Mouse (Mus musculus): ENCODE measurements around the gene Sebox. TPM values are rescaled to one million over a fixed set of nuclear protein-coding genes. Genes with fewer than 3 reads are reported as not detected.

Sebox gene
- not detected for polyA plus RNA-seq (2014; fragmentation: Illumina TruSeq; extraction: RNeasy Lipid Tissue Mini Kit (QIAGEN cat#74804); ENCODE audit: low read depth, low replicate concordance)

GRCm38 (mm10) chr11:78502909-78503650 is at the start of gene Sebox:
Sebox (plus strand) TSS chr11:78503447.

GRCm38 (mm10) chr11:78465568-78466180 is 37.6 kb upstream of the Sebox start, which contains the start of gene Slc46a1:
Slc46a1 (plus strand) TSS chr11:78465697.

GRCm38 (mm10) chr11:78497544-78498522 is 5.4 kb upstream of the Sebox start, which contains the start of gene Sarm1:
Sarm1 (minus strand) TSS chr11:78497754.

GRCm38 (mm10) chr11:78499004-78499403 is 4.2 kb upstream of the Sebox start, which contains the start of gene Vtn:
Vtn (plus strand) TSS chr11:78499091.

GRCm38 (mm10) chr11:78512025-78512957 is 9.0 kb downstream of the Sebox start, which contains the start of the genes Tmem199 and Poldip2:
Tmem199 (minus strand) TSS chr11:78512172.
Poldip2 (plus strand) TSS chr11:78512193.

GRCm38 (mm10) chr11:78536080-78536689 is 32.9 kb downstream of the Sebox start, which contains the start of the genes Tnfaip1 and Ift20:
Tnfaip1 (minus strand) TSS chr11:78536332.
Ift20 (plus strand) TSS chr11:78536361.

GRCm38 (mm10) chr11:78550168-78551058 is 47.2 kb downstream of the Sebox start, which contains the start of gene Tmem97:
Tmem97 (minus strand) TSS chr11:78550777.

Other genes with a start within 250 kb of the Sebox start
- 107 TPM for gene 2610507B11Rik, start 241.7 kb upstream of the Sebox start, polyA plus RNA-seq (2014; fragmentation: Illumina TruSeq; extraction: RNeasy Lipid Tissue Mini Kit (QIAGEN cat#74804); ENCODE audit: low read depth, low replicate concordance)
- 0.19 TPM for gene BC030499, start 212.6 kb upstream of the Sebox start, polyA plus RNA-seq (2014; fragmentation: Illumina TruSeq; extraction: RNeasy Lipid Tissue Mini Kit (QIAGEN cat#74804); ENCODE audit: low read depth, low replicate concordance)
- gene Spag5, start 201.9 kb upstream of the Sebox start, polyA plus RNA-seq (2014; fragmentation: Illumina TruSeq; extraction: RNeasy Lipid Tissue Mini Kit (QIAGEN cat#74804); ENCODE audit: low read depth, low replicate concordance) = 2.7 TPM
- gene Aldoc, start 180.5 kb upstream of the Sebox start, polyA plus RNA-seq (2014; fragmentation: Illumina TruSeq; extraction: RNeasy Lipid Tissue Mini Kit (QIAGEN cat#74804); ENCODE audit: low read depth, low replicate concordance) = 41.4 TPM
- 34.6 TPM for gene Pigs, start 175.0 kb upstream of the Sebox start, polyA plus RNA-seq (2014; fragmentation: Illumina TruSeq; extraction: RNeasy Lipid Tissue Mini Kit (QIAGEN cat#74804); ENCODE audit: low read depth, low replicate concordance)
- 34.6 TPM for gene Unc119, start 160.0 kb upstream of the Sebox start, polyA plus RNA-seq (2014; fragmentation: Illumina TruSeq; extraction: RNeasy Lipid Tissue Mini Kit (QIAGEN cat#74804); ENCODE audit: low read depth, low replicate concordance)
- gene Foxn1, start 116.9 kb upstream of the Sebox start, polyA plus RNA-seq (2014; fragmentation: Illumina TruSeq; extraction: RNeasy Lipid Tissue Mini Kit (QIAGEN cat#74804); ENCODE audit: low read depth, low replicate concordance) = not detected
- gene Slc13a2, start 81.2 kb upstream of the Sebox start, polyA plus RNA-seq (2014; fragmentation: Illumina TruSeq; extraction: RNeasy Lipid Tissue Mini Kit (QIAGEN cat#74804); ENCODE audit: low read depth, low replicate concordance) = 7.7 TPM
- gene Slc46a1, start 37.8 kb upstream of the Sebox start, polyA plus RNA-seq (2014; fragmentation: Illumina TruSeq; extraction: RNeasy Lipid Tissue Mini Kit (QIAGEN cat#74804); ENCODE audit: low read depth, low replicate concordance) = 25.6 TPM
- gene Sarm1, start 5.7 kb upstream of the Sebox start, polyA plus RNA-seq (2014; fragmentation: Illumina TruSeq; extraction: RNeasy Lipid Tissue Mini Kit (QIAGEN cat#74804); ENCODE audit: low read depth, low replicate concordance) = 2.2 TPM
- gene Vtn, start 4.4 kb upstream of the Sebox start, polyA plus RNA-seq (2014; fragmentation: Illumina TruSeq; extraction: RNeasy Lipid Tissue Mini Kit (QIAGEN cat#74804); ENCODE audit: low read depth, low replicate concordance) = 12.6 TPM
- gene Tmem199, start 8.7 kb downstream of the Sebox start, polyA plus RNA-seq (2014; fragmentation: Illumina TruSeq; extraction: RNeasy Lipid Tissue Mini Kit (QIAGEN cat#74804); ENCODE audit: low read depth, low replicate concordance) = 31.0 TPM
- gene Poldip2, start 8.7 kb downstream of the Sebox start, polyA plus RNA-seq (2014; fragmentation: Illumina TruSeq; extraction: RNeasy Lipid Tissue Mini Kit (QIAGEN cat#74804); ENCODE audit: low read depth, low replicate concordance) = 77.7 TPM
- 35.8 TPM for gene Tnfaip1, start 32.9 kb downstream of the Sebox start, polyA plus RNA-seq (2014; fragmentation: Illumina TruSeq; extraction: RNeasy Lipid Tissue Mini Kit (QIAGEN cat#74804); ENCODE audit: low read depth, low replicate concordance)
- 127 TPM for gene Ift20, start 32.9 kb downstream of the Sebox start, polyA plus RNA-seq (2014; fragmentation: Illumina TruSeq; extraction: RNeasy Lipid Tissue Mini Kit (QIAGEN cat#74804); ENCODE audit: low read depth, low replicate concordance)
- gene Tmem97, start 47.3 kb downstream of the Sebox start, polyA plus RNA-seq (2014; fragmentation: Illumina TruSeq; extraction: RNeasy Lipid Tissue Mini Kit (QIAGEN cat#74804); ENCODE audit: low read depth, low replicate concordance) = 38.0 TPM
- 21.9 TPM for gene Nlk, start 193.9 kb downstream of the Sebox start, polyA plus RNA-seq (2014; fragmentation: Illumina TruSeq; extraction: RNeasy Lipid Tissue Mini Kit (QIAGEN cat#74804); ENCODE audit: low read depth, low replicate concordance)
- 17.7 TPM for gene Ccnq, start 248.3 kb downstream of the Sebox start, polyA plus RNA-seq (2014; fragmentation: Illumina TruSeq; extraction: RNeasy Lipid Tissue Mini Kit (QIAGEN cat#74804); ENCODE audit: low read depth, low replicate concordance)